Mouse (Mus musculus) midbrain, embryonic 15.5 days (tissue): Measurements from ENCODE around the gene Trim47. TPM values are rescaled to one million over a fixed set of nuclear protein-coding genes. Genes with fewer than 3 reads are reported as not detected.
A peak's percentile ranks its signal among the peaks of the same experiment; 100 is the strongest.

Experiments
- ATAC-seq: fragments of 200-750 bp; cut with Nextera tagmentation; replicated peaks from 2 replicates; pipeline ENCODE4 v1.8.0; 2017; ENCODE audit warnings: moderate TSS enrichment
- H3K27ac ChIP-seq: fragments of 300-500 bp; sonication (generic); 2 replicates; pipeline ENCODE4 v1.5.1; 2015; ENCODE audit warnings: mild to moderate bottlenecking, inconsistent platforms
- H3K27me3 ChIP-seq: fragments of 300-500 bp; sonication (generic); replicated peaks from 2 replicates; pipeline ENCODE4 v1.6.1; 2015; ENCODE audit warnings: inconsistent platforms
- H3K36me3 ChIP-seq: fragments of 300-500 bp; sonication (generic); replicated peaks from 2 replicates; pipeline ENCODE4 v1.6.1; 2015; ENCODE audit warnings: inconsistent platforms
- H3K4me1 ChIP-seq: fragments of 300-500 bp; sonication (generic); 2 replicates; pipeline ENCODE4 v1.6.1; 2015; ENCODE audit warnings: inconsistent platforms
- H3K4me2 ChIP-seq: fragments of 300-500 bp; sonication (generic); 2 replicates; pipeline ENCODE4 v1.6.1; 2015; ENCODE audit warnings: inconsistent platforms, mild to moderate bottlenecking, moderate library complexity
- H3K4me3 ChIP-seq: fragments of 300-500 bp; sonication (generic); 2 replicates; pipeline ENCODE4 v1.5.1; 2015; ENCODE audit warnings: mild to moderate bottlenecking, inconsistent platforms
- H3K9ac ChIP-seq: fragments of 300-500 bp; sonication (generic); 2 replicates; pipeline ENCODE4 v1.6.1; 2015; ENCODE audit warnings: mild to moderate bottlenecking, inconsistent platforms
- H3K9me3 ChIP-seq: fragments of 300-500 bp; sonication (generic); 2 replicates; pipeline ENCODE4 v1.6.1; 2016; ENCODE audit warnings: inconsistent platforms
- WGBS: fragments of 180-500 bp; shearing (Covaris S2); methylation state at CpG from one replicate; pipeline ENCODE4 v1.1.7; 2015; ENCODE audit warnings: mixed read lengths; 5-methylcytosine and 5-hydroxymethylcytosine counted together
- polyA plus RNA-seq: library from polyadenylated mRNA; unstranded; fragments of >200 nt; fragmentation: Nextera tagmentation; extraction: Ambion mirVana; gene quantifications from 2 replicates; pipeline ENCODE4 v1.2.1, GENCODE M21; 2015

Gene Trim47
- polyA plus RNA-seq, 1 experiment from 2014 or later, result 10.5 TPM

- 78% methylated on average over 4 of the region's 4 CpGs for WGBS
- peaks cover 31% of the 10 kb centered on the region for H3K4me1 ChIP-seq
- H3K4me2 ChIP-seq, result no peak overlapping the region
- no peak for ATAC-seq
- no peaks in the 10 kb centered on the region for H3K9me3 ChIP-seq
- H3K27me3 ChIP-seq, result peaks cover 58% of the 10 kb centered on the region
- H3K4me3 ChIP-seq, result no peak overlapping the region
- H3K27ac ChIP-seq, result no peak overlapping the region
- H3K9ac ChIP-seq, result no peak overlapping the region
- H3K36me3 ChIP-seq, result no peaks in the 10 kb centered on the region
These were observed 15.9 kb downstream of the Trim47 start for GRCm38 (mm10) chr11:116111067-116111466.

- H3K9me3 ChIP-seq, result no peaks in the 10 kb centered on the region
- WGBS, result 27% methylated on average over 10 of the region's 10 CpGs
- H3K27ac ChIP-seq, result no peak overlapping the region
- peaks cover 62% of the 10 kb centered on the region for H3K27me3 ChIP-seq
- H3K4me3 ChIP-seq, result peak overlapping the region; percentile 35
- no peak overlapping the region for H3K9ac ChIP-seq
- peaks cover 32% of the 10 kb centered on the region for H3K4me1 ChIP-seq
- peak overlapping the region; percentile 49 for H3K4me2 ChIP-seq
- no peak for ATAC-seq
- H3K36me3 ChIP-seq, result no peaks in the 10 kb centered on the region
These were observed 16.5 kb downstream of the Trim47 start for GRCm38 (mm10) chr11:116110540-116110939.

- peak; percentile 45; the same call in 1 of the 2 replicates for ATAC-seq
- Histone ChIP-seq H3K27me3 (peaks cover 64% of the 10 kb centered on the region), H3K9ac (no peak overlapping the region), H3K36me3 (no peaks in the 10 kb centered on the region), H3K27ac (no peak overlapping the region), H3K9me3 (no peaks in the 10 kb centered on the region), H3K4me3 (peak overlapping the region; percentile 35), H3K4me2 (peak overlapping the region; percentile 49), H3K4me1 (peaks cover 32% of the 10 kb centered on the region)
- WGBS, result 2% methylated on average over 35 of the region's 35 CpGs
These were observed 16.9 kb downstream of the Trim47 start for GRCm38 (mm10) chr11:116110131-116110530.

DNA sequence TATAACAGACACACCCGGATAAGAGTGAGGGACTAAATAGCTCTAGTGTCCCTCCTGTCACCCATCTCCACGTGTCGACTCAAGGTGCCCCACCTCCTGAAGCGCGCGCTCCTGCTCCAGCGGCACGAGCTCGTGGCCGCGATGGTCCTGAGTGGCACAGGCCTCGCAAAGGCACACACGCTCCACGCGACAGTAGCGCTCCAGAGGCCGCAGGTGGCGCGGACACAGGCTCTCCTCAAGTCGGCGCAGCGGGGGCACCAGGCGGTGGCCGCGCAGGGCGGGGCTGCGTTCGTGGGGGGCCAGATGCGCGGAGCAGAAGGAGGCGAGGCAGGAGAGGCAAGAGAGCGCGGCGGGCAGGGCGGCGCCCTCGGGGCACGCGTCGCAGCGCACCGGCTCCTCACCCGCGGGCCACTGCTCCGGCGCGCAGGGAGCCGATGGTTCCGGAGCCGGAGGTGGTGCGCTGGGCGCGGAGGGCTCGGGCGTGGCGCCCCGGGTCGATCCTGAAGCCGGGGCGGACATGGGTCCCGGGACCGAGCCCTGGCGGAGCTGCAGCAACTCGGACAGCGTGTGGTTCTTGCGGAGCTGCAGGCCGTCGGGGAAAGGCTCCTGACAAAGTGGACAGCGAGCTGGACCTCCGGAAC is 17.4 kb downstream of the Trim47 start:
- ATAC-seq, result 0 out of 2 replicates have a peak, but pooled peaks have one; percentile 3
- Histone ChIP-seq H3K36me3 (no peaks in the 10 kb centered on the region), H3K27me3 (peaks cover 64% of the 10 kb centered on the region), H3K9me3 (no peaks in the 10 kb centered on the region), H3K4me3 (peak overlapping the region; percentile 35), H3K27ac (no peak overlapping the region), H3K9ac (no peak overlapping the region), H3K4me1 (peaks cover 33% of the 10 kb centered on the region), H3K4me2 (peak overlapping the region; percentile 49)
- WGBS, result 2% methylated on average over 54 of the region's 70 CpGs

- Histone ChIP-seq H3K9me3 (no peaks in the 10 kb centered on the region), H3K36me3 (no peaks in the 10 kb centered on the region), H3K27ac (no peak overlapping the region), H3K4me2 (peak overlapping the region; percentile 49), H3K27me3 (peaks cover 64% of the 10 kb centered on the region), H3K4me1 (peaks cover 40% of the 10 kb centered on the region), H3K4me3 (peak overlapping the region; percentile 35), H3K9ac (no peak overlapping the region; the same call in 1 of the 2 replicates)
- no peak for ATAC-seq
- 3% methylated on average over 23 of the region's 23 CpGs for WGBS
These were observed 18.4 kb downstream of the Trim47 start for GRCm38 (mm10) chr11:116108464-116109137.

- WGBS, result 10% methylated on average over 19 of the region's 19 CpGs
- Histone ChIP-seq H3K27ac (no peak overlapping the region), H3K9ac (no peak overlapping the region), H3K9me3 (no peaks in the 10 kb centered on the region), H3K36me3 (no peaks in the 10 kb centered on the region), H3K4me2 (peak overlapping the region; percentile 49), H3K4me1 (peaks cover 40% of the 10 kb centered on the region), H3K4me3 (no peak overlapping the region), H3K27me3 (peaks cover 64% of the 10 kb centered on the region)
- no peak for ATAC-seq
These were observed 19.2 kb downstream of the Trim47 start for GRCm38 (mm10) chr11:116107777-116108285.

DNA sequence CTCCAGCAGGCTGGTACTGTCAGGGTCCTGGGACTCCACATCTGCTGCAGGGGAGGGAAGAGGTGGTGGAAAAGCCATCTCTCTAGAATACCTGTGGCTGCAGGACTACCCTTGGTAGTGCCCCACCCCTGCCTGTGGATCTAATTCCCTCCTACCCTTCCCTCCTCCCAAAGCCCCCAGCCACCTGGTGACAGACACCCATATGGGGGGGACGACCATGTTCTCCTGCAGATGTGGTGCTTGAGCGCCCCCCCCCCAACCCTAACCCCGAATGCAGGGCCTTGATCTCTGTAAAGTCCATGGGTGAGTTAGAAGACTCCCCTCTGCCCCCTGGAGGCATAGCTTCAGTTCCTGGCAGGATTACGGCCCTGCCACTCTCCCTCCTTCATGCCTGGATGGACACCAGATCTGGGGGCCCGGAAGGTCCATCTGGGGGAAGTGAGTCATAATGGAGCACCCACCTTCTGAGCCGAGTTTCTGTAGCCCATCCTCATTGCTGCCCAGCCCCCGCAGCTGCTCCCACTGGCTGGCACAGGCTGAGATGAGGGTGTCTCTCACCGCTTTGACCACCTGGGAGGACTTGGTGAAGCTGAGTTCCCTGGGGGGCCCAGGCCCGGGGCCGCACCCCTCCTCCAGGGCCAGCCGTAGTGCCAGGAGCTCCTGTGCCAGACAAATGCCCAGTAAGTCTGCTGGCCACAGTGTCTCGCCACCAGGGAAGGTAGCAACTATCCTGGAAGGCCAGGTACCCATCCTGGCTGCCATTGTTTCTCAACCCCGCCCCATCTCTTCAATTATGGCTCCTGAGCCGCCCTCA is 19.8 kb downstream of the Trim47 start:
- no peak overlapping the region for H3K9ac ChIP-seq
- ATAC-seq, result no peak
- H3K4me1 ChIP-seq, result peaks cover 43% of the 10 kb centered on the region
- H3K27me3 ChIP-seq, result peaks cover 62% of the 10 kb centered on the region
- peak overlapping the region; percentile 49; the same call in 1 of the 2 replicates for H3K4me2 ChIP-seq
- 15% methylated on average over 14 of the region's 14 CpGs for WGBS
- no peak overlapping the region for H3K4me3 ChIP-seq
- H3K36me3 ChIP-seq, result no peaks in the 10 kb centered on the region
- H3K27ac ChIP-seq, result no peak overlapping the region
- H3K9me3 ChIP-seq, result no peaks in the 10 kb centered on the region

- no peak for ATAC-seq
- no peak overlapping the region for H3K27ac ChIP-seq
- WGBS, result 22% methylated on average over 32 of the region's 32 CpGs
- no peak overlapping the region for H3K4me3 ChIP-seq
- no peaks in the 10 kb centered on the region for H3K9me3 ChIP-seq
- H3K36me3 ChIP-seq, result no peaks in the 10 kb centered on the region
- H3K9ac ChIP-seq, result no peak overlapping the region
- peaks cover 54% of the 10 kb centered on the region for H3K27me3 ChIP-seq
- H3K4me2 ChIP-seq, result peak overlapping the region; percentile 19; the same call in 1 of the 2 replicates
- peaks cover 48% of the 10 kb centered on the region for H3K4me1 ChIP-seq
These were observed 20.7 kb downstream of the Trim47 start for GRCm38 (mm10) chr11:116106154-116106962.

GRCm38 (mm10) chr11:116105065-116105464 is 21.9 kb downstream of the Trim47 start:
- Histone ChIP-seq H3K27me3 (peaks cover 41% of the 10 kb centered on the region), H3K27ac (no peak overlapping the region), H3K9ac (no peak overlapping the region), H3K4me1 (peaks cover 45% of the 10 kb centered on the region), H3K4me3 (no peak overlapping the region), H3K36me3 (no peaks in the 10 kb centered on the region), H3K9me3 (no peaks in the 10 kb centered on the region), H3K4me2 (no peak overlapping the region)
- WGBS, result 96% methylated on average over 2 of the region's 2 CpGs
- ATAC-seq, result no peak

DNA sequence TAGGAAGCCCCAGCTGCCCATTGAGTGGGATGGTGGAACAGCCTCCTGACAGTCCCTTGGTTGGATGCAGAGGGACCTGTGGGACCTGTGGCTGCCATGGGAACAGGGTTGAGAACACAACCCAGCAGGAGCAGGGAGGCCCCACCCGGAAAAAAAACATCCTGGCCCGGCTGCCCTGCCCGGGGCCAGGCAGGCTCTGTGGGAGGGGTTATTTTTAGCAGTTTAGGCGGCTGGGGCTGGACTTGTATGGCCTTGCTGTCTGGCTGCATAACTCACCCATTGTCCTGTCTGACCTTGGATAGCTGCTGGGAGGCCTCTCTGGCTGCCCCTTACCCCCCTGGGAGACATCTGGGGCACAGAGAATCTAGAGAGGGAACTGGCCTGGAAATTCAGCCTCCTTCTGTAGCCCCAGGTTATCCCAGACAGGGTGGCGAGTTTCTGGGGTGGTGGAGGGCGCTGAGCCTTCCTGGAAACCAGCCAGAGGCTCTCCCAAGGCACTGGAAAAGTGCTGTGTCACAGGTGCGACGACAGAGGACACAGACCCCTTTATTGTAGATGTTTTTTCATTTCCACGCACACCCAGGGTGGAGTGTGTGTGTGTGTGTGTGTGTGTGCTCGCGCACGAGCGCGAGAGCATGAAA is 22.9 kb downstream of the Trim47 start:
- WGBS, result 39% methylated on average over 14 of the region's 14 CpGs
- Histone ChIP-seq H3K36me3 (no peaks in the 10 kb centered on the region), H3K4me2 (no peak overlapping the region), H3K9ac (no peak overlapping the region), H3K9me3 (no peaks in the 10 kb centered on the region), H3K27me3 (peaks cover 33% of the 10 kb centered on the region), H3K4me3 (no peak overlapping the region), H3K4me1 (peaks cover 35% of the 10 kb centered on the region), H3K27ac (no peak overlapping the region; the same call in 1 of the 2 replicates)
- no peak for ATAC-seq

DNA sequence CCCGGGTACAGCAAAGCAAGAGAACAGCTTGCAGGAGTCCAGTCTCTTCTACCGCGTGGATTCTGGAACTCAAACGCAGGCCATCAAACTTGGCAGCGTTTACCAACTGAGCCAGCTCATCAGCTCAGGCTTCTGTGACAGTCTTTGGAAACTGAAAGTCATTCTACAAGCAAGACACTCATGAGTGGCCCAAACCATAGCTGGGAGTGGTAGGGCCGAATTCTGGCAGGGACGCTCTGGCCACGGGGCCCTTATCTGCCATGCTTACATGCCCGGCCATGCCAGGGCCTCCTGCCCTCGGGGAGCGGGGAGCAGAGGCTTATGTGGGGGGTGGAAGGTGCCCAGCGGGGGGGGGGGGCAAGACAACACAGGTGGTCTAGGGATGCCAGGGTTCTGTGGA is 23.4 kb downstream of the Trim47 start:
- Histone ChIP-seq H3K4me3 (no peak overlapping the region), H3K27ac (peak overlapping the region; percentile 9; the same call in 1 of the 2 replicates), H3K9ac (no peak overlapping the region), H3K4me2 (no peak overlapping the region), H3K27me3 (peaks cover 30% of the 10 kb centered on the region), H3K4me1 (peaks cover 32% of the 10 kb centered on the region), H3K9me3 (no peaks in the 10 kb centered on the region), H3K36me3 (no peaks in the 10 kb centered on the region)
- no peak for ATAC-seq
- 76% methylated on average over 12 of the region's 12 CpGs for WGBS
